Comparison of ENCODE assay signal across 7 mouse cellular contexts in the genomic region with DNA sequence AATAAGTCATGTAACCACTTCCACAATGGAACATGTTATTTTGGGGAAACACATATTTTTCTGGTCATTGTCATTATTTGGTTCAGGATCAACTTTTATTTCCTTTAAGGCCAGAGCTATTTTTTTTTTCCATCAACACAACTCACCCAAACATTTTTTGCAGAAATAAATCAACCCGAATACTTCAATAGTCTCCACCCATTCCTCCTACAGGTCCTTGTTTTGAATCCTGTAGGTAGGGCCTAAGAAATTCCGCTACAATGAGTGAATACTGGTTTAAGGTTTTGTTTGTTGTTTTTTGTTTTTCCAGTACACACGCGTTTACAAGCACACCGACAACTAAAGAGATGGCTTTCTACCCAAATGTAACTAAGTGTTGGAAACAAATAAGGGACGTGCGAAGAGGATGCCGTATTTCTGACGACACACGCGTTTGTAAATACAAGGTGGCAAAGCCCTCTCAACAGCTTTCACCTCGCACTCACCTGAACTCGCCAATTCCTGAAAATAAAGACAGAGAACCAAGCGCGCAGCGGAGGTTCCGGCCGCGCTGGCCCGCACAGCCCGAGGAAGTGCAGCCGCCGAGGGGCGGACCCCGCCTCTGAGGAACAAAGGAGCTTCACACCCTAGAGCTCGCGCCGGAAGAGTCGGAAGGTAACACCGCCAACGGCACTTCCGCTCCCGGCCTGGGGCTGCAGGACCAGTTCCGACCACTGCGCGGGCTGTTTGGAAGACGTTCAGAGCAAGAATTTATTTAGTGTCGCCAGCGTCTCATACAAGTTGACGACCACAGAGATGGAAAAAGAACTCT. TPM values are rescaled to one million over a fixed set of nuclear protein-coding genes. Genes with fewer than 3 reads are reported as not detected.
DNase-seq lines count a peak whose midpoint lies in the region; ATAC-seq lines count a peak whose summit lies in the region.

A gene (minus strand): TSS at position 646 of the 811 bp plus-strand sequence.

- 0 out of 2 replicates have a peak within 1 kb of the TSS, but pooled peaks have one; percentile 50 for H3K27ac ChIP-seq in embryonic facial prominence, embryonic 12.5 days
- H3K27ac ChIP-seq in limb, embryonic 11.5 days (replicated peaks; ENCODE audit: low read depth, low read length): no peak within 1 kb of the TSS
- H3K27ac ChIP-seq in midbrain, embryonic 14.5 days (replicated peaks; ENCODE audit: low read depth, low read length): peak within 1 kb of the TSS; percentile 77

- no peaks in the 10 kb centered on the region for H3K36me3 ChIP-seq in embryonic facial prominence, embryonic 12.5 days
- H3K36me3 ChIP-seq in limb, embryonic 11.5 days (ENCODE audit: control insufficient read depth, insufficient read depth, low read length): no peaks in the 10 kb centered on the region
- no peaks in the 10 kb centered on the region for H3K36me3 ChIP-seq in midbrain, embryonic 14.5 days (ENCODE audit: control insufficient read depth, insufficient read depth, low read length)

- H3K9ac ChIP-seq in embryonic facial prominence, embryonic 12.5 days: peak within 1 kb of the TSS; percentile 69
- peak within 1 kb of the TSS; percentile 70 for H3K9ac ChIP-seq in limb, embryonic 11.5 days (ENCODE audit: low read length)
- peak within 1 kb of the TSS; percentile 60 for H3K9ac ChIP-seq in midbrain, embryonic 14.5 days (replicated peaks; ENCODE audit: low read length)

- ATAC-seq in embryonic facial prominence, embryonic 12.5 days (ENCODE audit: insufficient number of reproducible peaks, insufficient read depth, low FRiP score, low TSS enrichment): peak; percentile 99
- peak; percentile 99 for ATAC-seq in limb, embryonic 11.5 days (ENCODE audit: insufficient number of reproducible peaks, low FRiP score, low TSS enrichment, low read depth)
- ATAC-seq in midbrain, embryonic 14.5 days (ENCODE audit: low FRiP score, low TSS enrichment): peak; percentile 99

- peak within 1 kb of the TSS; percentile 71 for H3K4me2 ChIP-seq in embryonic facial prominence, embryonic 12.5 days (replicated peaks)
- peak within 1 kb of the TSS; percentile 72 for H3K4me2 ChIP-seq in limb, embryonic 11.5 days (ENCODE audit: low read depth, severe bottlenecking)
- H3K4me2 ChIP-seq in midbrain, embryonic 14.5 days (ENCODE audit: low read length): peak within 1 kb of the TSS; percentile 76

- no peaks in the 10 kb centered on the region for H3K9me3 ChIP-seq in embryonic facial prominence, embryonic 12.5 days
- H3K9me3 ChIP-seq in limb, embryonic 11.5 days (ENCODE audit: control insufficient read depth, low read length): no peaks in the 10 kb centered on the region
- H3K9me3 ChIP-seq in midbrain, embryonic 14.5 days (ENCODE audit: control insufficient read depth, low read length): peaks cover 3% of the 10 kb centered on the region; the same call in 1 of the 2 replicates

- no peaks in the 10 kb centered on the region for H3K27me3 ChIP-seq in embryonic facial prominence, embryonic 12.5 days
- no peaks in the 10 kb centered on the region for H3K27me3 ChIP-seq in limb, embryonic 11.5 days (ENCODE audit: control insufficient read depth, insufficient read depth, low read length)
- H3K27me3 ChIP-seq in midbrain, embryonic 14.5 days (ENCODE audit: control insufficient read depth, insufficient read depth, low read length): no peaks in the 10 kb centered on the region

- peaks cover 6% of the 10 kb centered on the region; the same call in 1 of the 2 replicates for H3K4me1 ChIP-seq in embryonic facial prominence, embryonic 12.5 days
- H3K4me1 ChIP-seq in limb, embryonic 11.5 days (ENCODE audit: control insufficient read depth, insufficient read depth, low read length): no peaks in the 10 kb centered on the region
- peaks cover 10% of the 10 kb centered on the region for H3K4me1 ChIP-seq in midbrain, embryonic 14.5 days (ENCODE audit: control insufficient read depth, insufficient read depth, low read length)

- peak within 1 kb of the TSS; percentile 58 for H3K4me3 ChIP-seq in embryonic facial prominence, embryonic 12.5 days
- peak within 1 kb of the TSS; percentile 54 for H3K4me3 ChIP-seq in limb, embryonic 11.5 days (ENCODE audit: low read depth, low read length)
- H3K4me3 ChIP-seq in midbrain, embryonic 14.5 days (replicated peaks; ENCODE audit: low read depth, low read length): peak within 1 kb of the TSS; percentile 55

- DNase-seq in adrenal gland, postnatal 25 days: peak; percentile 90
- peak; percentile 98 for DNase-seq in heart, adult 11 months
- DNase-seq in kidney, adult 18-20 months: peak; percentile 90
- peak; percentile 98 for DNase-seq in limb, embryonic 11.5 days (ENCODE audit: low spot score)
- peak; percentile 97 for DNase-seq in midbrain, embryonic 14.5 days
- peak; percentile 76 to 89 for DNase-seq in spleen, adult 18-20 months

- WGBS in embryonic facial prominence, embryonic 12.5 days: 3% methylated on average over 40 of the region's 40 CpGs
- WGBS in limb, embryonic 11.5 days: 3% methylated on average over 40 of the region's 40 CpGs
- WGBS in midbrain, embryonic 14.5 days: 2% methylated on average over 40 of the region's 40 CpGs

RNA-seq across cellular contexts. Expression of the gene that starts here (rescaled TPM):
- 4.5 and 6.9 TPM in 2 replicates for total RNA-seq in adrenal gland, postnatal 25 days (2021)
- 34.2 and 36.7 TPM in 2 replicates for polyA plus RNA-seq in embryonic facial prominence, embryonic 12.5 days (2016; fragmentation: Nextera tagmentation; extraction: Ambion mirVana)
- 31.9 and 33.2 TPM in 2 replicates for polyA plus RNA-seq in limb, embryonic 11.5 days (2014; fragmentation: Nextera tagmentation; extraction: Ambion mirVana)
- 49.2 and 50.5 TPM in 2 replicates for polyA plus RNA-seq in midbrain, embryonic 14.5 days (2014; fragmentation: Nextera tagmentation; extraction: Ambion mirVana)
